Mouse (Mus musculus) liver, adult 2 months (tissue): ENCODE measurements at regions not wholly inside any gene's neighbourhood (a gene's known extent, or its start where the extent isn't known, plus 50 kb on each side); places are given as distances from the start of the nearest gene placed in this dataset.

Experiments used
- DNase-seq: peaks from one replicate; pipeline ENCODE4 v3.0.0-alpha.2; 2011; ENCODE audit warnings: low read depth, low spot score; ENCODE audit errors: extremely low read depth
- H3K27ac ChIP-seq: fragments of 200-500 bp; replicated peaks from 2 replicates; pipeline ENCODE4 v1.5.1; 2012; ENCODE audit warnings: low read depth, mild to moderate bottlenecking, control low read depth, inconsistent platforms, low read length; ENCODE audit not compliant: insufficient read depth
- H3K27me3 ChIP-seq: fragments of 200-500 bp; 2 replicates; pipeline ENCODE4 v1.6.1; 2012; ENCODE audit warnings: mild to moderate bottlenecking, moderate library complexity, low read length, inconsistent platforms; ENCODE audit not compliant: control insufficient read depth, insufficient read depth
- H3K36me3 ChIP-seq: fragments of 200-500 bp; 2 replicates; pipeline ENCODE4 v1.6.1; 2012; ENCODE audit warnings: low read length, inconsistent platforms; ENCODE audit not compliant: control insufficient read depth, insufficient read depth
- H3K4me1 ChIP-seq: fragments of 200-500 bp; 2 replicates; pipeline ENCODE4 v1.6.1; 2011; ENCODE audit warnings: low read length; ENCODE audit not compliant: control insufficient read depth, insufficient read depth
- H3K4me3 ChIP-seq: fragments of 200-500 bp; 2 replicates; pipeline ENCODE4 v1.5.1; 2011; ENCODE audit warnings: low read depth, mild to moderate bottlenecking, control low read depth, low read length, moderate library complexity; ENCODE audit not compliant: insufficient read depth
- H3K79me2 ChIP-seq: fragments of 200-500 bp; 2 replicates; pipeline ENCODE4 v1.6.1; 2012; ENCODE audit warnings: inconsistent platforms, mild to moderate bottlenecking, low read length, moderate library complexity; ENCODE audit not compliant: control insufficient read depth, insufficient read depth
- H3K9ac ChIP-seq: fragments of 200-500 bp; 2 replicates; pipeline ENCODE4 v1.6.1; 2012; ENCODE audit warnings: low read depth, mild to moderate bottlenecking, control low read depth, inconsistent platforms, low read length
- CTCF ChIP-seq: fragments of 200-500 bp; IDR thresholded peaks from 2 replicates; pipeline ENCODE4 v1.5.1; 2011; ENCODE audit warnings: low read depth, low read length, control low read depth
- POLR2A ChIP-seq: fragments of 200-500 bp; IDR thresholded peaks from 2 replicates; pipeline ENCODE4 v1.6.1; 2011; ENCODE audit warnings: low read length, control low read depth; ENCODE audit not compliant: insufficient read depth; ENCODE audit errors: extremely low read depth
- WGBS: fragments of 180-500 bp; shearing (Covaris S2); methylation state at CpG from one replicate; pipeline ENCODE4 v1.1.7; 2018; 5-methylcytosine and 5-hydroxymethylcytosine counted together

GRCm38 (mm10) chr4:47692654-47693053 lies 218.2 kb downstream of the Sec61b start:
- no peak overlapping the region for H3K4me3 ChIP-seq
- no peaks in the 10 kb centered on the region for H3K79me2 ChIP-seq
- H3K9ac ChIP-seq, result no peak overlapping the region
- no peaks in the 10 kb centered on the region for H3K36me3 ChIP-seq
- no peak for DNase-seq
- H3K4me1 ChIP-seq, result no peaks in the 10 kb centered on the region
- no peak overlapping the region for H3K27ac ChIP-seq
- no peaks in the 10 kb centered on the region for H3K27me3 ChIP-seq
- no peak for TF ChIP-seq POLR2A
- no peak for TF ChIP-seq CTCF

GRCm38 (mm10) chr4:47693221-47693620 lies 218.8 kb downstream of the Sec61b start:
- WGBS, result 90% methylated on average over 12 of the region's 12 CpGs
- no peaks in the 10 kb centered on the region for H3K36me3 ChIP-seq
- H3K4me3 ChIP-seq, result no peak overlapping the region
- no peaks in the 10 kb centered on the region for H3K27me3 ChIP-seq
- H3K27ac ChIP-seq, result no peak overlapping the region
- H3K4me1 ChIP-seq, result no peaks in the 10 kb centered on the region
- H3K79me2 ChIP-seq, result no peaks in the 10 kb centered on the region
- H3K9ac ChIP-seq, result no peak overlapping the region
- DNase-seq, result no peak
- TF ChIP-seq CTCF (no peak), POLR2A (no peak)

- DNase-seq, result no peak
- H3K79me2 ChIP-seq, result no peaks in the 10 kb centered on the region
- H3K4me1 ChIP-seq, result no peaks in the 10 kb centered on the region
- no peaks in the 10 kb centered on the region for H3K27me3 ChIP-seq
- TF ChIP-seq CTCF (no peak), POLR2A (no peak)
- WGBS, result 80% methylated on average over 4 of the region's 4 CpGs
- no peak overlapping the region for H3K4me3 ChIP-seq
- H3K36me3 ChIP-seq, result no peaks in the 10 kb centered on the region
- no peak overlapping the region for H3K9ac ChIP-seq
- no peak overlapping the region for H3K27ac ChIP-seq
Observed at GRCm38 (mm10) chr4:47697071-47697470, 222.6 kb downstream of the Sec61b start.

- no peak for DNase-seq
- Histone ChIP-seq H3K36me3 (no peaks in the 10 kb centered on the region), H3K9ac (no peak overlapping the region), H3K4me3 (no peak overlapping the region), H3K79me2 (no peaks in the 10 kb centered on the region), H3K27me3 (no peaks in the 10 kb centered on the region), H3K27ac (no peak overlapping the region), H3K4me1 (no peaks in the 10 kb centered on the region)
- WGBS, result 73% methylated on average over 4 of the region's 4 CpGs
- no peak for TF ChIP-seq POLR2A
- TF ChIP-seq CTCF, result no peak
Observed at GRCm38 (mm10) chr4:47698514-47698913, 224.1 kb downstream of the Sec61b start.

GRCm38 (mm10) chr4:47698926-47699325 lies 224.5 kb downstream of the Sec61b start:
- no peaks in the 10 kb centered on the region for H3K36me3 ChIP-seq

GRCm38 (mm10) chr4:47703501-47703900 lies 229.0 kb downstream of the Sec61b start:
- no peak overlapping the region for H3K9ac ChIP-seq
- H3K4me3 ChIP-seq, result no peak overlapping the region
- no peak for DNase-seq
- H3K79me2 ChIP-seq, result no peaks in the 10 kb centered on the region
- no peaks in the 10 kb centered on the region for H3K27me3 ChIP-seq
- WGBS, result 78% methylated on average over 2 of the region's 2 CpGs
- no peaks in the 10 kb centered on the region for H3K36me3 ChIP-seq
- no peaks in the 10 kb centered on the region for H3K4me1 ChIP-seq
- TF ChIP-seq CTCF (no peak), POLR2A (no peak)
- no peak overlapping the region for H3K27ac ChIP-seq

More at GRCm38 (mm10) chr4:47698926-47699325, 224.5 kb downstream of the Sec61b start:
- no peak overlapping the region for H3K9ac ChIP-seq
- H3K79me2 ChIP-seq, result no peaks in the 10 kb centered on the region
- H3K4me1 ChIP-seq, result no peaks in the 10 kb centered on the region
- H3K27me3 ChIP-seq, result no peaks in the 10 kb centered on the region
- no peak for TF ChIP-seq POLR2A
- no peak for TF ChIP-seq CTCF
- DNase-seq, result no peak
- H3K27ac ChIP-seq, result no peak overlapping the region
- WGBS, result 84% methylated on average over 4 of the region's 4 CpGs
- H3K4me3 ChIP-seq, result no peak overlapping the region
